Mouse (Mus musculus): Measurements from ENCODE around the gene March1. TPM values are rescaled to one million over a fixed set of nuclear protein-coding genes. Genes with fewer than 3 reads are reported as not detected.
A peak's percentile ranks its signal among the peaks of the same experiment; 100 is the strongest.

March1 gene
- 1.6 and 5.2 TPM in 2 replicates for polyA plus RNA-seq (2016; fragmentation: Nextera tagmentation; extraction: Ambion mirVana)

DNA sequence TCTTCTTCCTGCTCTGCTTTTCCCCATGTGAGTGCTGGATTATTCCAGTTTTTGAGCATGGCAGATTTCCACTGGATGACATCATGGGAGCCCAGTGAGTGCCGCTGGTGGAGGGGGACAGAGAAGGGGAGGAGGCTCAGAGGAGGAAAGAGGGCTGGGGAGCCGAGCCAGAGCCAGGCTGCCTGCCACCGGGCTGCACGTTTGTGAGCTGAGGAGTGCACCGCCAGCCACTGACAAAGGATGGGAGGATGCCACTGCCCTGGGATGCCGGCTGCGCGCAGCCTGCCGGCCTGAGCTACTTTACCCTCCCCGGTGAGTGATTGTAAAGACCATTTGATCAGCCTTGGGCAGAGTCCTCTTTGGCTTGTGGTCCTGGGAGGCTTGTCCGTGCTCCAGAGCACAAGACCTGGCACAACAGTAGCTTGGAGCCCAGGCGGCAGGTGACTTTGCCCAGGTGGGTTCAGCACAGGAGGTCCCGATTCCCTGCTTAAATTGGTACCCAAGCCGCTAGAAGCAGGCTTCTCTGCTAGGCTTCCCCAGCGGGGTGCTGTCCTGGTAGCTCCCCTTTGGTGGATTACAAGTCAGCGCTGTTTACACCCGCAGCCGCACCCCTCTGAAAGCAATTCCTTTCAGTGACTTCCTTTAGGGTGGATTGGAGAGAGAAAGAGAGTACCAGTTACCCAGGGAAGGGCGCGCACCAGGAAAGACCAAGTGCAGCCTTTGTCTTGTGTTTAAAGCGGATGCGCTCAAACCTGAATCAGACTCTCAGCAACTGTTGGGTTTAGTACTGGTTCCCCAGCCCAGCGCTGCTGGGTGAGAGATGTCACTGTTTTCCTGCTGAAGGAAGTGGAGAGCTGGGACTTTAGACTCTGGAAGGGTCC, at the start of gene March1:
Gene March1 (plus strand): TSS at position 30 of the 881 bp plus-strand sequence.
- Histone ChIP-seq H3K36me3 (no peaks in the 10 kb centered on the region), H3K4me3 (peak within 1 kb of the TSS; percentile 45), H3K27ac (0 out of 2 replicates have a peak within 1 kb of the TSS, but pooled peaks have one; percentile 26), H3K4me1 (replicated peaks) (peaks cover 12% of the 10 kb centered on the region; the same call in 1 of the 2 replicates), H3K27me3 (ENCODE audit: insufficient read depth, poor library complexity, severe bottlenecking) (peaks cover 21% of the 10 kb centered on the region), H3K9me3 (no peaks in the 10 kb centered on the region)
- WGBS, result 2% methylated on average over 23 of the region's 23 CpGs
- DNase-seq (ENCODE audit: low spot score), result peak; percentile 8

DNA sequence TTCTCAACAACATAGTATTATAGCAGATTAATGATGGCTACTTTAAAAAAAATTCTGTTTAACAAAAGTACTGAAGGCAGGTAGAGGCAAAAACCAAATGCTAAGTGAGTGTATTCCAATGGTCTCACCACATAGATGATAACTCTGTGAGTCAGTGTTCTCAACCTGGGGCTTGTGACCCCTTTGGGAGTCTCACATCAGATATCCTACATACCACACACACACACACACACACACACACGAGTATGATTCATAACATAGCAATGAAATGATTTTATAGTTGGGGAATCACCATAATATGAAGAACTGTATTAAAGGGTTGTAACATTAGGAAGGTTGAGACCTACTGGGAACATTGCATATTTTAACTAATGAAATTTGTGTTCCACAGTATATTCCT, 30.8 kb upstream of the March1 start:
- H3K27me3 ChIP-seq (ENCODE audit: insufficient read depth, poor library complexity, severe bottlenecking), result no peaks in the 10 kb centered on the region
- H3K4me3 ChIP-seq, result no peak overlapping the region
- H3K36me3 ChIP-seq, result no peaks in the 10 kb centered on the region
- DNase-seq (ENCODE audit: low spot score), result no peak
- WGBS, result 72% methylated on average over 1 of the region's 1 CpGs
- H3K9me3 ChIP-seq, result no peaks in the 10 kb centered on the region
- H3K4me1 ChIP-seq (replicated peaks), result no peaks in the 10 kb centered on the region
- H3K27ac ChIP-seq, result no peak overlapping the region

DNA sequence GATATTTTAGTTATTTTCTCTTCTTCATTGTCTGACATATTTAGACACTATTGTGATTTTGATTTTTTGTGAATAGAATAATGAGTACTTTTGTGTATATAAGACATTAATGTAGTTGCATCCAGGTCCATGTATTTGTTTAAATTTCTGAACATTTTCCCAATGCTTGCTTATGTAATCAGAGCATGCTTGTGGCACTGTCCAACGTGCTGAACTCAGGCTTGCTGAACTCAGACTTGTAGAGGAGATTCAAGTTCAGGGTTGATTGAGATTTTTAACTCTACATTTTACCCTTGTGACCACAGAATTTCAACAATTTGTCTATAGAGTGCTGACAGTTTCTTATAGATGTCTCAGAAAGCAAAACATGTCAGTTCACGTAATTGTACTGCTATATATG, 14.5 kb upstream of the March1 start:
- DNase-seq (ENCODE audit: low spot score), result peak; percentile 4
- Histone ChIP-seq H3K36me3 (no peaks in the 10 kb centered on the region), H3K4me1 (replicated peaks) (no peaks in the 10 kb centered on the region), H3K27ac (no peak overlapping the region), H3K27me3 (ENCODE audit: insufficient read depth, poor library complexity, severe bottlenecking) (no peaks in the 10 kb centered on the region), H3K4me3 (no peak overlapping the region), H3K9me3 (no peaks in the 10 kb centered on the region)
- 59% methylated on average over 2 of the region's 2 CpGs for WGBS

DNA sequence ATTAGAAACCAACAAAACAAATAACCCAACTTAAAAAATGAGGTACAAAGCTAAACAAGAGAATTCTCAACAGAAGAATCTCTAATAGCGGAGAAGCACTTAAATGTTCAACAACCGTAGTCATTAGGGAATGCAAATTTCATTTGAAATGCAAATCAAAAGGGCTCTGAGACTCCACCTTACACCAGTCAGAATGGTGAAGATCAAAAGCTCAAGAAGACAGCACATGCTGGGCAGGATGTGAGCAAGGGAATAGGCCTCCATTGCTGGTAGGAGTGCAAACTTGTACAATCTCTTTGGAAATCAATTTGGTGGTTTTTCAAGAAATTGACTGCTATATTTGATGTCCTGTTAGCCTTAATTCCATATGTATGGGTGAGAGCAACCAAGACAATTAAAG, 8.2 kb upstream of the March1 start:
- 77% methylated on average over 2 of the region's 2 CpGs for WGBS
- H3K4me3 ChIP-seq, result no peak overlapping the region
- no peaks in the 10 kb centered on the region for H3K27me3 ChIP-seq (ENCODE audit: insufficient read depth, poor library complexity, severe bottlenecking)
- no peaks in the 10 kb centered on the region for H3K9me3 ChIP-seq
- no peaks in the 10 kb centered on the region for H3K36me3 ChIP-seq
- H3K27ac ChIP-seq, result no peak overlapping the region
- no peak for DNase-seq (ENCODE audit: low spot score)
- no peaks in the 10 kb centered on the region for H3K4me1 ChIP-seq (replicated peaks)

DNA sequence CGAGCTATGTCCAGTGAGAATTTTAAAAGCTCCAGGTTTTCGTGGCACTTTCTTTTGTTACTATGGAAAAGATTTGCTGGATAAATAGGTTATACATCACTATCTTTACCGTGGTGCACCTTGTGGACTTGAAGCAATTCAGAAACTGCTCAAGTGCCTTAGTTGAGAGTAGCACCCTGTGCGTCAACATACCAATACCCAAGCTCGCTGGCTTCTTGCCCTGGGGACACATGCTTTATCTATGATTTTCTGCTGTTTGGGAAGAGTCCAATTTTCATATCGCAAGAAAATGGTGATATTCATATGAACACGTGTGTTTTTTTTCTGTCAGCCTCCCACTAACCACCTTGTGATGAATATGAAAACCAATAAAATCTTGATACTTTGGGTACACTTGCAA, 1.3 kb downstream of the March1 start:
- peaks cover 21% of the 10 kb centered on the region for H3K27me3 ChIP-seq (ENCODE audit: insufficient read depth, poor library complexity, severe bottlenecking)
- no peak overlapping the region for H3K27ac ChIP-seq
- H3K36me3 ChIP-seq, result no peaks in the 10 kb centered on the region
- peaks cover 12% of the 10 kb centered on the region; the same call in 1 of the 2 replicates for H3K4me1 ChIP-seq (replicated peaks)
- no peak for DNase-seq (ENCODE audit: low spot score)
- no peaks in the 10 kb centered on the region for H3K9me3 ChIP-seq
- 33% methylated on average over 7 of the region's 7 CpGs for WGBS
- H3K4me3 ChIP-seq, result peak overlapping the region; percentile 45; the same call in 1 of the 2 replicates

DNA sequence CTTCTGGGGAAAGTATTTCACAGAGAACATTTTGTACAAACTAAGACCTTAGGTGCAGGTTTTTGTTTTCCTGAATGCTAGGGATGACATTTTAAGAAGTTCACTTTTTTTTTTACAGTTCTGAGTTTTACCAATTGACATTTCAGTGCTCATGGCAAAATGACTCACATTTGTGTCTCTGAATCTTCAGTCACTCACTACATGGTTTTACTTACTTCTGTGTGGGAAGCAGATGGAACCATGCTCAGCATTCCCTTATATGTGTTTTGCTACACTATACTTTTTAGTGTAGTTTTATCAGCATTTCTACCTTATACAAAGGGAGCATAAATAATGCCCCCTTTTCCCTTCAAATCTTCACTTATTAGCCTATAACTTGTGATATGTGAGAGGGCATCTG, 27.2 kb downstream of the March1 start:
- Histone ChIP-seq H3K27ac (no peak overlapping the region), H3K9me3 (no peaks in the 10 kb centered on the region), H3K4me1 (replicated peaks) (no peaks in the 10 kb centered on the region), H3K27me3 (ENCODE audit: insufficient read depth, poor library complexity, severe bottlenecking) (no peaks in the 10 kb centered on the region), H3K4me3 (no peak overlapping the region), H3K36me3 (no peaks in the 10 kb centered on the region)
- DNase-seq (ENCODE audit: low spot score), result no peak

DNA sequence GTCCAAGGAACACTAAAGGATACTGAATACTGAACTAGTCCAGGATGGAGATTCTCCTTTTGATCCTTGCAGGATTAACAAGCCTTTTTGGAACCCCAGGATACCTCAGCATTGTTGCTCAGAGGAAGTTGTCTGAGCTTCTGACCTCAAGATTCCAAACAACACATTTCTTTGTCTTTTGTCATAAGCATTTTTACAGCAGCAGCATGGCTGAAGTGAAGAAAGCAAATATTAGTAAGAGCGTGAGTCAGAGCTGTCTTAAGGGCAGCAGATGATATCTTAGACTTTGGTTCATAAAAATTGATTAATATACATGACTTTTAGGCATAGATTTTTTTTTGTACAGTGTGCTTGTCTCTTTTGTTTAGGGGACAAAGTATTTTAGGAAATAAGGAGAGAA, 27.8 kb downstream of the March1 start:
- no peaks in the 10 kb centered on the region for H3K9me3 ChIP-seq
- no peaks in the 10 kb centered on the region for H3K4me1 ChIP-seq (replicated peaks)
- no peaks in the 10 kb centered on the region for H3K36me3 ChIP-seq
- DNase-seq (ENCODE audit: low spot score), result no peak
- no peak overlapping the region for H3K27ac ChIP-seq
- 83% methylated on average over 1 of the region's 1 CpGs for WGBS
- no peaks in the 10 kb centered on the region for H3K27me3 ChIP-seq (ENCODE audit: insufficient read depth, poor library complexity, severe bottlenecking)
- H3K4me3 ChIP-seq, result no peak overlapping the region

DNA sequence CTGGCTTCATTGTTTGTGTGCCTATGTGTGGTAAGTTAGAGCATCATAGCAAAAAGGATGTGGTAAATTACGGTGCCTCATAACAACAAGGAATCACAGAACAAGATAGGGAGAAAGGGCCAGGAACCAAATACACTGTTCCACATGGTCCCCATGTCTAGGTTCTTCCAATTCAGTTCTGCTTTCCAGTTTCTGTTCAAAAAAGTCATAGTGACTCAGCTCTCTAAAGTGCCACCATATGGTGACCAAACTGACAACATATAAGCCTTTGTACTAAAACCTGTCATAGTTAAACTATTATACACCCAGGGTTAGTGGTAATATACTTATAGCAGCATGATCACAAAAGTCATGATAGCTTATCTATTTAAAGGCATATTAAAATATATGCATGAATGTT, 28.2 kb downstream of the March1 start:
- 91% methylated on average over 1 of the region's 1 CpGs for WGBS
- Histone ChIP-seq H3K4me3 (no peak overlapping the region), H3K36me3 (no peaks in the 10 kb centered on the region), H3K4me1 (replicated peaks) (no peaks in the 10 kb centered on the region), H3K27me3 (ENCODE audit: insufficient read depth, poor library complexity, severe bottlenecking) (no peaks in the 10 kb centered on the region), H3K9me3 (no peaks in the 10 kb centered on the region), H3K27ac (no peak overlapping the region)
- DNase-seq (ENCODE audit: low spot score), result no peak

DNA sequence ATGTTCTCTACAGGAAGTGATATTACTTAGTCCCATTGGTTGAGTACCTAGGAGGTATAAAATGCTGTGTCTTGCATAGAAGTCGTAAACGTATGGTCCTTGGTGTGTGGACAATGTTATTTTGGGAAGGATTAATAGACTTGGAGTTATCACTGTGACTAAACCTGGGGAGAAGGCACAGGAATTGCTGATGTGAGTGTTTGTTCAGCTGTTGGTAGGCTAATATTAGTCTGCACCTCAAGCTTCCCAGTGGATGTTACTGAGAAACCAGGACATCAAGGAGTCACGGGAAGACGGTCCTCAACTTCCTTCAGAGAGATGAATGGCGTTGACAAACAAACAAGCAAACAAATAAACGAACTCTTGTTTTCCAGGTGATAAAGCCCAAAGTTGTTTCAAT, 38.2 kb downstream of the March1 start:
- H3K27me3 ChIP-seq (ENCODE audit: insufficient read depth, poor library complexity, severe bottlenecking), result no peaks in the 10 kb centered on the region
- no peaks in the 10 kb centered on the region for H3K4me1 ChIP-seq (replicated peaks)
- H3K9me3 ChIP-seq, result no peaks in the 10 kb centered on the region
- no peak overlapping the region for H3K27ac ChIP-seq
- WGBS, result 85% methylated on average over 6 of the region's 6 CpGs
- H3K36me3 ChIP-seq, result no peaks in the 10 kb centered on the region
- no peak for DNase-seq (ENCODE audit: low spot score)
- no peak overlapping the region for H3K4me3 ChIP-seq

DNA sequence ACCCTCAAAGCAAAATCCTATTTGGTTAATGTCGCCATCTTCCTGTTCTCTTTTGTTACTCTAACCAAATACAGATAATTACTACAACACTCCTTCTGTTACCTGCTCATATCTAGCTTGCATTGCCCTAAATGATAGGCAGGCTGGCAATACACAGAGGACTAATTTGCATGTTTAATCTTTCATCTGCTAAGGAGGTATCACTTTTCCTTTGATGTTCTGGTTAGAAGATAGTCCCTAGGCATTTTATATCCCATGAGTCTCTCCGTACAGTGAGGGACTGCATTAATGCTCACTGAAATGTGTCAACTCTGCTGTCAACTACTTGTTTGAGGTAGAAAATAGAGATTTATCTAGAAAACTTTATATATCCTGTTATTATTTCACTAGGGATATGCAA, 44.2 kb downstream of the March1 start:
- Histone ChIP-seq H3K36me3 (no peaks in the 10 kb centered on the region), H3K27me3 (ENCODE audit: insufficient read depth, poor library complexity, severe bottlenecking) (no peaks in the 10 kb centered on the region), H3K4me1 (replicated peaks) (no peaks in the 10 kb centered on the region), H3K27ac (no peak overlapping the region), H3K4me3 (no peak overlapping the region), H3K9me3 (no peaks in the 10 kb centered on the region)
- no peak for DNase-seq (ENCODE audit: low spot score)
- 84% methylated on average over 2 of the region's 2 CpGs for WGBS

DNA sequence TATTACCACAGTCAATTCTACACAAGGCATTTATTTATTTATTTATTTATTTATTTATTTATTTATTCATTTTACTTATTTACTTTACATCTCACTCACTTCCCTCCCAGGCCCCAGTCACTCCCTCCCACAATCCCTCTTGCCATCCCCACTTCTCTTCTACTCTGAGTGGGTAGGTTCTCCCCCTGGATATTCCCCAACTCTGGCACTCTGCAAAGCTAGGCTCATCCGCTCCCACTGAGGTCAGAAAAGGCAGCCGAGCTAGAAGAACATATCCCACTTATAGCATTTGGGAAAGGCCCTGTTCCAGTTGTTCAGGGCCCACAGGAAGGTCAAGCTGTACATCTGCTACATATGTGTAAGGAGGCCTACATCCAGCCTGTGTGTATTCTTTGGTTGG, 48.1 kb downstream of the March1 start:
- Histone ChIP-seq H3K36me3 (no peaks in the 10 kb centered on the region), H3K4me1 (replicated peaks) (no peaks in the 10 kb centered on the region), H3K4me3 (no peak overlapping the region), H3K27me3 (ENCODE audit: insufficient read depth, poor library complexity, severe bottlenecking) (no peaks in the 10 kb centered on the region), H3K9me3 (no peaks in the 10 kb centered on the region), H3K27ac (no peak overlapping the region)
- WGBS, result 93% methylated on average over 2 of the region's 2 CpGs
- no peak for DNase-seq (ENCODE audit: low spot score)

DNA sequence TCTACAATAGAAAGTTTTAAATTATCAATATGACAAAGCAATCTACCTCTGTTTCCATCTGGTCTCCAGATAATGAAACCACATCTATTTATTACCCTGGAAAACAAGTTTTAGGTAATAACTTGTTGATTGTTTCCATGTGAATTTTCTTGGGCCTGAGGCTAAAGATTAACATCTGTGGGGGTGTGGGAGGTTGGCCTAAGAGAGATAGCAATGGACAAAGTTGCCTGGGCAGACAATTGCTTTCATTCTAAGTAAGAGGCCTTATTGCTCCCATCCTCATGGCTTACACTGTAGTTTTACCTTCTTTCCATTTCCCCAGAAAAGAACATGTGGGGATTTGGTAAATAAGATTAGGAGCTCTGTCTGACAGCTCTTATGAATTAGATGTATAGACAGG, 125.4 kb downstream of the March1 start:
- DNase-seq (ENCODE audit: low spot score), result no peak
- H3K27ac ChIP-seq, result no peak overlapping the region
- no peaks in the 10 kb centered on the region for H3K36me3 ChIP-seq
- no peaks in the 10 kb centered on the region for H3K4me1 ChIP-seq (replicated peaks)
- H3K4me3 ChIP-seq, result no peak overlapping the region
- no peaks in the 10 kb centered on the region for H3K9me3 ChIP-seq
- H3K27me3 ChIP-seq (ENCODE audit: insufficient read depth, poor library complexity, severe bottlenecking), result no peaks in the 10 kb centered on the region

DNA sequence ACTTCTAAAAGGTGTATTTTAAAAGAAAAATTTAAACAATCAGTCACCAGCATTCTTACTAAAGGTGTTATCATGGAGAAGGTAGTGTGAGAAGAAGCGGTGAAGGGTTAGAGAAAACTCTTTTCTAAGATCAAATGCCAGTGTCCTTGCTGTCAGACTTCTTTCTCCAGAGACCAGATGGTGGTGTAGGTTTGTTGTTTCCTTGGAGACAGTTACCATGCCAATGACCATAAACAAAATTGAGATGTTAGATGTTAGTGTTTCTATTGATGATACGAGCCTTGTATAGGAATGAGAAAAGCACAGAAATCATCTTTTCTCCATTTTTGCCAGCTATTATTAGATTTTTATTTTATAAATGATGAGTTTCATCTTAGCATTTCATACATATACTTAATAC, 158.1 kb downstream of the March1 start:
- DNase-seq (ENCODE audit: low spot score), result no peak

More for the DNA sequence above, 158.1 kb downstream of the March1 start:
- H3K4me1 ChIP-seq (replicated peaks), result no peaks in the 10 kb centered on the region
- 72% methylated on average over 2 of the region's 2 CpGs for WGBS
- no peaks in the 10 kb centered on the region for H3K36me3 ChIP-seq
- no peaks in the 10 kb centered on the region for H3K9me3 ChIP-seq
- no peaks in the 10 kb centered on the region for H3K27me3 ChIP-seq (ENCODE audit: insufficient read depth, poor library complexity, severe bottlenecking)
- no peak overlapping the region for H3K27ac ChIP-seq
- H3K4me3 ChIP-seq, result no peak overlapping the region

Data from hindbrain, embryonic 10.5 days (tissue).